Mouse (Mus musculus) heart, embryonic 13.5 days (tissue): ENCODE results near the gene Pctp. TPM values are rescaled to one million over a fixed set of nuclear protein-coding genes. Genes with fewer than 3 reads are reported as not detected.
A peak's percentile ranks its signal among the peaks of the same experiment; 100 is the strongest.

Source experiments
- ATAC-seq: fragments of 200-750 bp; cut with Nextera tagmentation; 2 replicates; pipeline ENCODE4 v1.8.0; 2017; ENCODE audit warnings: moderate TSS enrichment; ENCODE audit not compliant: insufficient number of reproducible peaks, low FRiP score, low TSS enrichment; ENCODE audit errors: extremely low read depth
- H3K27ac ChIP-seq: fragments of 300-500 bp; sonication (generic); replicated peaks from 2 replicates; pipeline ENCODE4 v1.5.1; 2015; ENCODE audit warnings: moderate library complexity, mild to moderate bottlenecking, inconsistent platforms
- H3K27me3 ChIP-seq: fragments of 300-500 bp; sonication (generic); replicated peaks from 2 replicates; pipeline ENCODE4 v1.6.1; 2015; ENCODE audit warnings: mild to moderate bottlenecking, inconsistent platforms
- H3K36me3 ChIP-seq: fragments of 300-500 bp; sonication (generic); 2 replicates; pipeline ENCODE4 v1.6.1; 2015; ENCODE audit warnings: mild to moderate bottlenecking, inconsistent platforms
- H3K4me1 ChIP-seq: fragments of 300-500 bp; sonication (generic); 2 replicates; pipeline ENCODE4 v1.6.1; 2015; ENCODE audit warnings: inconsistent platforms
- H3K4me2 ChIP-seq: fragments of 300-500 bp; sonication (generic); 2 replicates; pipeline ENCODE4 v1.6.1; 2015; ENCODE audit warnings: inconsistent platforms, mild to moderate bottlenecking, moderate library complexity
- H3K4me3 ChIP-seq: fragments of 300-500 bp; sonication (generic); 2 replicates; pipeline ENCODE4 v1.5.1; 2015; ENCODE audit warnings: moderate library complexity, mild to moderate bottlenecking, inconsistent platforms
- H3K9ac ChIP-seq: fragments of 300-500 bp; sonication (generic); 2 replicates; pipeline ENCODE4 v1.6.1; 2015; ENCODE audit warnings: inconsistent platforms, mild to moderate bottlenecking, moderate library complexity
- H3K9me3 ChIP-seq: fragments of 300-500 bp; sonication (generic); 2 replicates; pipeline ENCODE4 v1.6.1; 2016; ENCODE audit warnings: inconsistent platforms
- WGBS: fragments of 180-500 bp; shearing (Covaris S2); methylation state at CpG from one replicate; pipeline ENCODE4 v1.1.7; 2015; ENCODE audit warnings: mixed read lengths; 5-methylcytosine and 5-hydroxymethylcytosine counted together
- polyA plus RNA-seq: library from polyadenylated mRNA; unstranded; fragments of >200 nt; fragmentation: Nextera tagmentation; extraction: Ambion mirVana; gene quantifications from 2 replicates; pipeline ENCODE4 v1.2.1, GENCODE M21; 2015

Pctp gene
- 11.3 and 12.9 TPM in 2 replicates for polyA plus RNA-seq

- peaks cover 12% of the 10 kb centered on the region for H3K4me1 ChIP-seq
- H3K9ac ChIP-seq, result peak within 1 kb of the TSS; percentile 87
- peak within 1 kb of the TSS; percentile 93 for H3K4me2 ChIP-seq
- peak; percentile 88 for ATAC-seq
- H3K9me3 ChIP-seq, result no peaks in the 10 kb centered on the region
- H3K36me3 ChIP-seq, result no peaks in the 10 kb centered on the region
- no peaks in the 10 kb centered on the region for H3K27me3 ChIP-seq
- 10% methylated on average over 35 of the region's 35 CpGs for WGBS
- H3K27ac ChIP-seq, result peak within 1 kb of the TSS; percentile 48; the same call in 1 of the 2 replicates
- peak within 1 kb of the TSS; percentile 75 for H3K4me3 ChIP-seq
Observed at GRCm38 (mm10) chr11:90002231-90002986, at the start of gene Pctp. Gene Pctp, minus strand, starts transcription at chr11:90002894.

GRCm38 (mm10) chr11:90050016-90050415 is 47.3 kb upstream of the Pctp start:
- Histone ChIP-seq H3K36me3 (no peaks in the 10 kb centered on the region), H3K27me3 (no peaks in the 10 kb centered on the region), H3K4me2 (no peak overlapping the region), H3K9ac (no peak overlapping the region), H3K4me3 (no peak overlapping the region), H3K27ac (no peak overlapping the region), H3K4me1 (peaks cover 8% of the 10 kb centered on the region), H3K9me3 (no peaks in the 10 kb centered on the region)
- ATAC-seq, result no peak
- 76% methylated on average over 7 of the region's 7 CpGs for WGBS

GRCm38 (mm10) chr11:90047271-90047670 is 44.6 kb upstream of the Pctp start:
- H3K4me2 ChIP-seq, result no peak overlapping the region
- ATAC-seq, result no peak
- H3K27me3 ChIP-seq, result no peaks in the 10 kb centered on the region
- 56% methylated on average over 9 of the region's 9 CpGs for WGBS
- no peaks in the 10 kb centered on the region for H3K36me3 ChIP-seq
- no peak overlapping the region for H3K4me3 ChIP-seq
- no peaks in the 10 kb centered on the region; the same call in 1 of the 2 replicates for H3K4me1 ChIP-seq
- H3K27ac ChIP-seq, result no peak overlapping the region
- H3K9ac ChIP-seq, result no peak overlapping the region
- H3K9me3 ChIP-seq, result no peaks in the 10 kb centered on the region

GRCm38 (mm10) chr11:90046211-90046610 is 43.5 kb upstream of the Pctp start:
- WGBS, result 35% methylated on average over 7 of the region's 7 CpGs
- Histone ChIP-seq H3K9ac (no peak overlapping the region), H3K4me2 (no peak overlapping the region), H3K27ac (no peak overlapping the region), H3K36me3 (no peaks in the 10 kb centered on the region), H3K4me1 (no peaks in the 10 kb centered on the region; the same call in 1 of the 2 replicates), H3K4me3 (no peak overlapping the region), H3K27me3 (no peaks in the 10 kb centered on the region), H3K9me3 (no peaks in the 10 kb centered on the region)
- no peak for ATAC-seq

- no peak for ATAC-seq
- H3K9ac ChIP-seq, result no peak overlapping the region
- H3K4me2 ChIP-seq, result no peak overlapping the region
- no peak overlapping the region for H3K27ac ChIP-seq
- H3K9me3 ChIP-seq, result no peaks in the 10 kb centered on the region; the same call in 1 of the 2 replicates
- 83% methylated on average over 4 of the region's 4 CpGs for WGBS
- H3K4me3 ChIP-seq, result no peak overlapping the region
- H3K36me3 ChIP-seq, result no peaks in the 10 kb centered on the region
- no peaks in the 10 kb centered on the region for H3K27me3 ChIP-seq
- no peaks in the 10 kb centered on the region; the same call in 1 of the 2 replicates for H3K4me1 ChIP-seq
Observed at GRCm38 (mm10) chr11:90044459-90044858, 41.8 kb upstream of the Pctp start.

- 22% methylated on average over 5 of the region's 5 CpGs for WGBS
- Histone ChIP-seq H3K27me3 (no peaks in the 10 kb centered on the region), H3K9me3 (peaks cover 9% of the 10 kb centered on the region; the same call in 1 of the 2 replicates), H3K4me2 (no peak overlapping the region), H3K4me1 (peaks cover 6% of the 10 kb centered on the region), H3K9ac (no peak overlapping the region), H3K4me3 (no peak overlapping the region), H3K36me3 (peaks cover 14% of the 10 kb centered on the region), H3K27ac (no peak overlapping the region)
- ATAC-seq, result no peak
Observed at GRCm38 (mm10) chr11:90038022-90038421, 35.3 kb upstream of the Pctp start.

- H3K9ac ChIP-seq, result no peak overlapping the region
- no peak for ATAC-seq
- no peak overlapping the region for H3K27ac ChIP-seq
- H3K4me2 ChIP-seq, result no peak overlapping the region
- H3K36me3 ChIP-seq, result peaks cover 14% of the 10 kb centered on the region
- H3K4me1 ChIP-seq, result peaks cover 7% of the 10 kb centered on the region
- WGBS, result 77% methylated on average over 4 of the region's 4 CpGs
- peaks cover 13% of the 10 kb centered on the region for H3K27me3 ChIP-seq
- no peak overlapping the region for H3K4me3 ChIP-seq
- H3K9me3 ChIP-seq, result peaks cover 9% of the 10 kb centered on the region; the same call in 1 of the 2 replicates
Observed at GRCm38 (mm10) chr11:90036416-90036815, 33.7 kb upstream of the Pctp start.

- no peak overlapping the region for H3K4me2 ChIP-seq
- ATAC-seq, result no peak
Observed at GRCm38 (mm10) chr11:90035532-90035931, 32.8 kb upstream of the Pctp start.

GRCm38 (mm10) chr11:90034646-90035045 is 32.0 kb upstream of the Pctp start:
- Histone ChIP-seq H3K9me3 (peaks cover 9% of the 10 kb centered on the region; the same call in 1 of the 2 replicates), H3K36me3 (peaks cover 14% of the 10 kb centered on the region), H3K27me3 (peaks cover 21% of the 10 kb centered on the region), H3K4me3 (no peak overlapping the region), H3K9ac (no peak overlapping the region), H3K4me2 (no peak overlapping the region), H3K4me1 (peaks cover 20% of the 10 kb centered on the region), H3K27ac (no peak overlapping the region)
- 59% methylated on average over 12 of the region's 12 CpGs for WGBS
- no peak for ATAC-seq

More at GRCm38 (mm10) chr11:90035532-90035931, 32.8 kb upstream of the Pctp start:
- peaks cover 9% of the 10 kb centered on the region; the same call in 1 of the 2 replicates for H3K9me3 ChIP-seq
- 87% methylated on average over 14 of the region's 14 CpGs for WGBS
- no peak overlapping the region for H3K4me3 ChIP-seq
- H3K36me3 ChIP-seq, result peaks cover 14% of the 10 kb centered on the region
- H3K9ac ChIP-seq, result no peak overlapping the region
- no peak overlapping the region for H3K27ac ChIP-seq
- H3K27me3 ChIP-seq, result peaks cover 17% of the 10 kb centered on the region
- H3K4me1 ChIP-seq, result peaks cover 13% of the 10 kb centered on the region

GRCm38 (mm10) chr11:90033442-90033841 is 30.7 kb upstream of the Pctp start:
- peak overlapping the region; percentile 53 for H3K4me3 ChIP-seq
- H3K4me1 ChIP-seq, result peaks cover 27% of the 10 kb centered on the region
- H3K36me3 ChIP-seq, result peaks cover 14% of the 10 kb centered on the region
- WGBS, result 24% methylated on average over 5 of the region's 5 CpGs
- peak overlapping the region; percentile 71 for H3K9ac ChIP-seq
- peak overlapping the region; percentile 73 for H3K4me2 ChIP-seq
- peaks cover 21% of the 10 kb centered on the region for H3K27me3 ChIP-seq
- no peak for ATAC-seq
- H3K9me3 ChIP-seq, result peaks cover 9% of the 10 kb centered on the region; the same call in 1 of the 2 replicates
- H3K27ac ChIP-seq, result no peak overlapping the region; the same call in 1 of the 2 replicates

- no peak for ATAC-seq
- Histone ChIP-seq H3K27me3 (peaks cover 28% of the 10 kb centered on the region), H3K36me3 (peaks cover 14% of the 10 kb centered on the region), H3K4me1 (peaks cover 27% of the 10 kb centered on the region), H3K4me3 (peak overlapping the region; percentile 53), H3K9ac (peak overlapping the region; percentile 71), H3K27ac (no peak overlapping the region), H3K4me2 (peak overlapping the region; percentile 73), H3K9me3 (peaks cover 9% of the 10 kb centered on the region; the same call in 1 of the 2 replicates)
- 6% methylated on average over 8 of the region's 8 CpGs for WGBS
Observed at GRCm38 (mm10) chr11:90032807-90033206, 30.1 kb upstream of the Pctp start.
